Mouse (Mus musculus) heart, postnatal 0 days (tissue): ENCODE results near the gene Heatr5a. TPM values are rescaled to one million over a fixed set of nuclear protein-coding genes. Genes with fewer than 3 reads are reported as not detected.

ENCODE experiments used
- ATAC-seq: fragments of 200-750 bp; cut with Nextera tagmentation; 2 replicates; pipeline ENCODE4 v1.8.0; 2017; ENCODE audit warnings: low read depth, moderate number of reproducible peaks, moderate library complexity; ENCODE audit not compliant: insufficient read depth
- DNase-seq: peaks from one replicate; pipeline ENCODE4 v3.0.0-alpha.2; 2016; ENCODE audit warnings: low spot score
- H3K27ac ChIP-seq: fragments of 300-500 bp; sonication (generic); 2 replicates; pipeline ENCODE4 v1.5.1; 2014; ENCODE audit warnings: low read depth, mild to moderate bottlenecking
- H3K27me3 ChIP-seq: fragments of 300-500 bp; sonication (generic); 2 replicates; pipeline ENCODE4 v1.6.1; 2014; ENCODE audit warnings: low read length, mixed read lengths; ENCODE audit not compliant: control insufficient read depth, insufficient read depth
- H3K36me3 ChIP-seq: fragments of 300-500 bp; sonication (generic); replicated peaks from 2 replicates; pipeline ENCODE4 v1.6.1; 2014; ENCODE audit warnings: low read length, mixed read lengths; ENCODE audit not compliant: control insufficient read depth, insufficient read depth
- H3K4me1 ChIP-seq: fragments of 300-500 bp; sonication (generic); 2 replicates; pipeline ENCODE4 v1.6.1; 2014; ENCODE audit warnings: antibody characterized with exemption; ENCODE audit not compliant: control insufficient read depth, insufficient read depth
- H3K4me2 ChIP-seq: fragments of 300-500 bp; sonication (generic); 2 replicates; pipeline ENCODE4 v1.6.1; 2014; ENCODE audit warnings: low read depth, mild to moderate bottlenecking, low read length, moderate library complexity
- H3K4me3 ChIP-seq: fragments of 300-500 bp; sonication (generic); 2 replicates; pipeline ENCODE4 v1.5.1; 2014; ENCODE audit warnings: low read depth, low read length
- H3K9ac ChIP-seq: fragments of 300-500 bp; sonication (generic); replicated peaks from 2 replicates; pipeline ENCODE4 v1.6.1; 2014; ENCODE audit warnings: low read depth, low read length, mixed read lengths
- H3K9me3 ChIP-seq: fragments of 300-500 bp; sonication (generic); replicated peaks from 2 replicates; pipeline ENCODE4 v1.6.1; 2016; ENCODE audit warnings: low read length; ENCODE audit not compliant: control insufficient read depth
- CTCF ChIP-seq: IDR thresholded peaks from 2 replicates; pipeline ENCODE4 v1.5.1; 2016; ENCODE audit warnings: antibody characterized with exemption, control low read depth, low read depth
- EP300 ChIP-seq: IDR thresholded peaks from 2 replicates; pipeline ENCODE4 v1.6.1; 2016; ENCODE audit warnings: antibody characterized with exemption, low read depth
- WGBS: fragments of 180-500 bp; shearing (Covaris S2); extraction: QIAGEN DNeasy Blood & Tissue Kit; methylation state at CpG from one replicate; pipeline ENCODE4 v1.1.7; 2014; 5-methylcytosine and 5-hydroxymethylcytosine counted together
- polyA plus RNA-seq: library from polyadenylated mRNA; unstranded; fragments of >200 nt; fragmentation: Nextera tagmentation; extraction: Ambion mirVana; gene quantifications from 2 replicates; pipeline ENCODE4 v1.2.1, GENCODE M21; 2015
- total RNA-seq: library from RNA; depleted of rRNA; stranded (reverse); fragments of >200 nt; gene quantifications from 2 replicates; pipeline ENCODE4 v1.2.3, GENCODE M21; 2014; ENCODE audit warnings: low replicate concordance; rRNA removed

Gene Heatr5a
- total RNA-seq, result 19.0 and 41.9 TPM in 2 replicates
- 3.1 and 3.7 TPM in 2 replicates for polyA plus RNA-seq

- 2% methylated on average over 53 of the region's 53 CpGs for WGBS
- Histone ChIP-seq H3K36me3 (no peaks in the 10 kb centered on the region), H3K27ac (peak within 1 kb of the TSS; percentile 92), H3K4me1 (0 out of 2 replicates have a peak, but pooled peaks cover 11% of the 10 kb centered on the region), H3K27me3 (no peaks in the 10 kb centered on the region), H3K9ac (peak within 1 kb of the TSS; percentile 95), H3K4me3 (peak within 1 kb of the TSS; percentile 99), H3K9me3 (no peaks in the 10 kb centered on the region), H3K4me2 (peak within 1 kb of the TSS; percentile 81)
- ATAC-seq, result peak; percentile 97
- peak; percentile 88 for DNase-seq
- TF ChIP-seq EP300 (no peak; the same call in 1 of the 2 replicates), CTCF (no peak)
Measured at GRCm38 (mm10) chr12:51971070-51971664, at the start of gene Heatr5a. Heatr5a (minus strand) TSS chr12:51971321.

GRCm38 (mm10) chr12:52014494-52015029 lies 43.4 kb upstream of the Heatr5a start:
- 68% methylated on average over 7 of the region's 7 CpGs for WGBS
- ATAC-seq, result no peak
- TF ChIP-seq EP300, result no peak
- no peak for TF ChIP-seq CTCF

DNA sequence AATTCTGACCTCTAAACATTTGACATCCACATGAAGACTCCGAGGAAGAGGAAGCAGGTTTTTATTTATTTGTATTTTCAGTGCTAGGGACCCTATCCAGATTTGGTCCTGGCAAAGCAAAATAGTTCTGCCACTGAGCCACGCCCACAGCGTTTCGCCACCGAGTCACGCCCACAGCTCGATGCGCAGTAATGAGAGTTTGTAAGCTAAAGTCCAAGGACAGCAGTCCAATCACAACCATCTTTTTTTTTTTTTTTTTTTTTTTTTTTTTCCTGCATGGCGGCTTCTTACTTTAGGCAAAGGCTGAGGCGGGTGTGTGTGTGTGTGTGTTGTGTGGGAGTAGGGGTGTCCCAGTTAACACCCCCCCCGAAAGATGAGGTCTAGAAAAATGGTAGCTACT lies 42.9 kb upstream of the Heatr5a start:
- Histone ChIP-seq H3K9me3 (no peaks in the 10 kb centered on the region), H3K4me2 (no peak overlapping the region), H3K9ac (no peak overlapping the region), H3K27ac (no peak overlapping the region), H3K4me1 (no peaks in the 10 kb centered on the region), H3K27me3 (no peaks in the 10 kb centered on the region), H3K4me3 (no peak overlapping the region), H3K36me3 (no peaks in the 10 kb centered on the region)
- 83% methylated on average over 11 of the region's 11 CpGs for WGBS
- ATAC-seq (no peak), DNase-seq (no peak)
- TF ChIP-seq EP300 (no peak), CTCF (no peak)

More at GRCm38 (mm10) chr12:52014494-52015029, 43.4 kb upstream of the Heatr5a start:
- DNase-seq, result no peak
- H3K27ac ChIP-seq, result no peak overlapping the region
- H3K27me3 ChIP-seq, result no peaks in the 10 kb centered on the region
- no peaks in the 10 kb centered on the region for H3K36me3 ChIP-seq
- no peaks in the 10 kb centered on the region for H3K9me3 ChIP-seq
- no peak overlapping the region for H3K4me3 ChIP-seq
- no peak overlapping the region for H3K9ac ChIP-seq
- H3K4me2 ChIP-seq, result no peak overlapping the region
- no peaks in the 10 kb centered on the region for H3K4me1 ChIP-seq

GRCm38 (mm10) chr12:52013274-52013673 lies 42.2 kb upstream of the Heatr5a start:
- Histone ChIP-seq H3K9me3 (no peaks in the 10 kb centered on the region), H3K4me2 (no peak overlapping the region), H3K36me3 (no peaks in the 10 kb centered on the region), H3K4me1 (no peaks in the 10 kb centered on the region), H3K4me3 (no peak overlapping the region), H3K9ac (no peak overlapping the region), H3K27me3 (no peaks in the 10 kb centered on the region), H3K27ac (no peak overlapping the region)
- ATAC-seq (no peak), DNase-seq (no peak)
- TF ChIP-seq EP300, result no peak
- no peak for TF ChIP-seq CTCF
- WGBS, result 56% methylated on average over 9 of the region's 9 CpGs

GRCm38 (mm10) chr12:52012159-52012558 lies 41.0 kb upstream of the Heatr5a start:
- H3K27me3 ChIP-seq, result no peaks in the 10 kb centered on the region

GRCm38 (mm10) chr12:52010630-52010961 lies 39.5 kb upstream of the Heatr5a start:
- no peak overlapping the region for H3K9ac ChIP-seq
- TF ChIP-seq CTCF (peak; percentile 55), EP300 (no peak)
- H3K4me2 ChIP-seq, result no peak overlapping the region
- WGBS, result 63% methylated on average over 2 of the region's 2 CpGs
- no peak overlapping the region for H3K27ac ChIP-seq
- no peaks in the 10 kb centered on the region for H3K9me3 ChIP-seq
- ATAC-seq, result no peak
- peak; percentile 20 for DNase-seq
- no peaks in the 10 kb centered on the region for H3K27me3 ChIP-seq
- H3K4me1 ChIP-seq, result no peaks in the 10 kb centered on the region
- no peaks in the 10 kb centered on the region for H3K36me3 ChIP-seq
- H3K4me3 ChIP-seq, result no peak overlapping the region

More at GRCm38 (mm10) chr12:52012159-52012558, 41.0 kb upstream of the Heatr5a start:
- Histone ChIP-seq H3K27ac (no peak overlapping the region), H3K36me3 (no peaks in the 10 kb centered on the region), H3K9ac (no peak overlapping the region), H3K4me2 (no peak overlapping the region), H3K9me3 (no peaks in the 10 kb centered on the region), H3K4me1 (no peaks in the 10 kb centered on the region), H3K4me3 (no peak overlapping the region)
- TF ChIP-seq CTCF, result no peak
- TF ChIP-seq EP300, result no peak
- WGBS, result 41% methylated on average over 8 of the region's 8 CpGs
- no peak for ATAC-seq
- no peak for DNase-seq
